Mouse (Mus musculus) heart, embryonic 16.5 days (tissue): Measurements from ENCODE around the gene Snx27. TPM values are rescaled to one million over a fixed set of nuclear protein-coding genes. Genes with fewer than 3 reads are reported as not detected.
A peak's percentile ranks its signal among the peaks of the same experiment; 100 is the strongest.

ENCODE experiments used
- ATAC-seq: fragments of 200-750 bp; cut with Nextera tagmentation; replicated peaks from 2 replicates; pipeline ENCODE4 v1.8.0; 2017; ENCODE audit warnings: moderate number of reproducible peaks; ENCODE audit not compliant: insufficient read depth, low FRiP score; ENCODE audit errors: extremely low read depth
- H3K27ac ChIP-seq: fragments of 300-500 bp; sonication (generic); 2 replicates; pipeline ENCODE4 v1.5.1; 2014; ENCODE audit warnings: mild to moderate bottlenecking, low read length, control low read depth, moderate library complexity
- H3K27me3 ChIP-seq: fragments of 300-500 bp; sonication (generic); 2 replicates; pipeline ENCODE4 v1.6.1; 2014; ENCODE audit warnings: low read length, mixed read lengths; ENCODE audit not compliant: control insufficient read depth, insufficient read depth
- H3K36me3 ChIP-seq: fragments of 300-500 bp; sonication (generic); 2 replicates; pipeline ENCODE4 v1.6.1; 2014; ENCODE audit not compliant: control insufficient read depth, insufficient read depth
- H3K4me1 ChIP-seq: fragments of 300-500 bp; sonication (generic); 2 replicates; pipeline ENCODE4 v1.6.1; 2014; ENCODE audit warnings: low read length, mixed read lengths; ENCODE audit not compliant: control insufficient read depth, insufficient read depth
- H3K4me2 ChIP-seq: fragments of 300-500 bp; sonication (generic); 2 replicates; pipeline ENCODE4 v1.6.1; 2014; ENCODE audit warnings: low read depth, mild to moderate bottlenecking, control low read depth, low read length
- H3K4me3 ChIP-seq: fragments of 300-500 bp; sonication (generic); 2 replicates; pipeline ENCODE4 v1.5.1; 2014; ENCODE audit warnings: mild to moderate bottlenecking, control low read depth, low read length
- H3K9ac ChIP-seq: fragments of 300-500 bp; sonication (generic); 2 replicates; pipeline ENCODE4 v1.6.1; 2014; ENCODE audit warnings: low read length, control low read depth
- H3K9me3 ChIP-seq: fragments of 300-500 bp; sonication (generic); replicated peaks from 2 replicates; pipeline ENCODE4 v1.6.1; 2016; ENCODE audit warnings: low read length; ENCODE audit not compliant: control insufficient read depth
- WGBS: fragments of 180-500 bp; shearing (Covaris S2); extraction: QIAGEN DNeasy Blood & Tissue Kit; methylation state at CpG from one replicate; pipeline ENCODE4 v1.1.7; 2014; 5-methylcytosine and 5-hydroxymethylcytosine counted together
- polyA plus RNA-seq: library from polyadenylated mRNA; unstranded; fragments of >200 nt; fragmentation: Nextera tagmentation; extraction: Ambion mirVana; gene quantifications from 2 replicates; pipeline ENCODE4 v1.2.1, GENCODE M21; 2015

Gene Snx27
- polyA plus RNA-seq, 1 experiment from 2014 or later: 30.5 TPM

DNA sequence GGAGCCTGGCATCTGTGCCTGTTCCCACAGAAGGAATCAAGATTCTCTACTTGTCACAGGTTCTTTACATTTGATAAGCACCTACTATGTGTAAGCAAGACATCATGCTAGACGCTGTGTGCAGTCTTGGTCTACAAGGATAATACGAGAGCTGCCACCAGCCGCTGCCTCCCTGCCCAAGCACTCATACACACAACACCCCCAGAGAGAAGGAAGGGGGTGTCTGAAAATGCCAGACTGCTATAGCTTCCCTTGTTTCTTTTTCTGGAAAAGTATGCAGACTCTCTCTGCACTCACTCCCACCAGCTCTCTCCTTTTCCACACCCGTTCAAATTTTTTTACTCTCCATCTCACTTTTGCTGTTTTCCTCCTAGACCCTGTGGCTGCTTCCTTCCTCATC, 105.1 kb downstream of the Snx27 start:
- Histone ChIP-seq H3K4me3 (no peak overlapping the region), H3K27ac (no peak overlapping the region), H3K27me3 (peaks cover 33% of the 10 kb centered on the region), H3K9me3 (no peaks in the 10 kb centered on the region), H3K9ac (no peak overlapping the region), H3K4me2 (no peak overlapping the region), H3K4me1 (peaks cover 16% of the 10 kb centered on the region), H3K36me3 (no peaks in the 10 kb centered on the region)
- WGBS: 52% methylated on average over 4 of the region's 4 CpGs
- ATAC-seq: no peak

DNA sequence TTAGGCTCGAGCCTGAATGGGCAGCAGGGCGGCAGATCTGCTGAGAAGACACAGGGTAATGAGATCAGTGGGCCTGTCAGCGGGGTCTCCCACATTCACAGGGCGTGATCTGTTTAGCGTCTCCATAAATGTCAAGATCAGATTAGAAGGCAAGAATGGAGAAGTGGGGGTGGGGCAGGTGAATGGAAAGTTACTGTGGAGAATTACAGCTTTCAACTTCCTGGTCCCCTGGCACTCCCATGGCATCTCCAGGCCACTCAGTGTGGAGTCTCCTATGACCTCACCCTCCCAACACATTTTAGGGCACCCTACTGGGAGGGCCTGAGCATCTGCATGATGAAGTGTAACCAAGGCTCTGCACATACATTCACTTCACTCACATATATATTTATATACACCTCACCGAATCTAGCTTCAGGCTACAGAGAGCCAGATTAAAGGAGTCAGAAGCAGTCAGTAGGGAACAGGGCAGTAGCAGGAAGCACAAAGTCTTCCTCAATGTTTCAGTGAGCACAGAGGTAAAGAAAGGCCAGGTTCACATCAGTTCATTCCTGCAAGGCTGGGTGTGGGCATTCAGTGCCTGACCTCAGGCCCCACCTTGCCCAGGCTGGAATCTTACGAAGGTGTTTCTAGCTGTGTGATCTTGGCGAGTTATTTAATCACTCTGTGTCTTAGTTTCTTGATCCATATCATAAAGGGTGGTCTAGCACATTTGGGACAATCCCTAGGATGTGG, 106.0 kb downstream of the Snx27 start:
- H3K9me3 ChIP-seq: no peaks in the 10 kb centered on the region
- H3K36me3 ChIP-seq: no peaks in the 10 kb centered on the region
- ATAC-seq: no peak
- H3K4me2 ChIP-seq: no peak overlapping the region
- H3K9ac ChIP-seq: no peak overlapping the region
- H3K4me3 ChIP-seq: no peak overlapping the region
- WGBS: 49% methylated on average over 8 of the region's 8 CpGs
- peaks cover 18% of the 10 kb centered on the region for H3K4me1 ChIP-seq
- H3K27me3 ChIP-seq: peaks cover 33% of the 10 kb centered on the region
- H3K27ac ChIP-seq: no peak overlapping the region

DNA sequence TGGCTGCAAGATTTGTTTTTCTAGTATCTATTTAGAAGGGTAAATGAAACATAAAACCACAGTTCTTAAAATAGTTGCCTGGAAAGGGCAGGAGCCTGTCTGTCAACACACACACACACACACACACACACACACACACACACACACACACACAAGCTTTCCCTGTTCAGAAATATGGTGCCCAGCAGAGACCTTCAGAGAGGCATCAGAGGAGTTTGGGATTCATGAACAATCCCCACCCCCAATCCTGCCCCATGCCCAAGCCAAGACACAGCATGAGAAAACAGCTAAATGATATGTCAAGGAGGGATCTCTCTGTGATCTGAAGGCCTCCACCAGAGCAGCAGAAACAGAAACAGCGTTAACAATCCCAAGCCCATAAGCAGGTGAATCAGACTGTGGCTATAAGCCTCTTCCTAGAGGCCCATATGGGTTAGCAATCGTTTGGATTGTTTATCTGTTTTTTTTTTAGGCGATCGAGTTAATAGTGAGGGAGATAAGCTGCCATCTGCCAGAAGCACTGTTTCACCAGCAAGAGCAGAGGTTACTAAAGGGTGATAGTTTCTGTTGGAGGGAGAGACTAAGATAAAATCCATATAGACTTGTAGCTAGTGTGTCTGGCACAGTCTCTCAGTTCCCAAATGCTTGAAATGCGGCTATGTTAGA, 108.8 kb downstream of the Snx27 start:
- H3K4me2 ChIP-seq: no peak overlapping the region
- H3K9ac ChIP-seq: no peak overlapping the region
- ATAC-seq: no peak
- H3K4me1 ChIP-seq: peaks cover 18% of the 10 kb centered on the region
- WGBS: 31% methylated on average over 5 of the region's 5 CpGs
- peak overlapping the region; percentile 5; the same call in 1 of the 2 replicates for H3K27ac ChIP-seq
- H3K27me3 ChIP-seq: peaks cover 9% of the 10 kb centered on the region
- H3K4me3 ChIP-seq: no peak overlapping the region
- H3K36me3 ChIP-seq: no peaks in the 10 kb centered on the region
- H3K9me3 ChIP-seq: no peaks in the 10 kb centered on the region

DNA sequence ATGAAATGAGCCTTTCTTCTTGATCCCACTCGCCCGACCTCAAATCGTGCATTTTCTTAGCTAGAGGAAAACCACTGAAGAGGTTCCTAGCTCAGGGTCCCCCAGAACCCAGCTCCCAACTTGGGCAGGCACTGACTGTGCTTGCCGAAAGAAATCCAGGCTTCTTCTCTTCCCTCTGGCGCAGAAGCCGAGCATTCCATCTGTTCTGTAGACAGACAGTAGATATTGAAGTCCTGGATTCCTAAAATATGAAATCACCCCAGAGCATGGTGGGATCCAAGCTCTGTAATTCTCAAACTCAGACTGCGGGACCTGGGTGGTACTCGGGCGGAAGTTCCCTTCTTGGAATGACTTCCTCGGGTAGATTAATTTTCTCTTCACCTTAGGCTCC, 109.4 kb downstream of the Snx27 start:
- Histone ChIP-seq H3K9ac (peak overlapping the region; percentile 41; the same call in 1 of the 2 replicates), H3K4me3 (0 out of 2 replicates have a peak overlapping the region, but pooled peaks have one; percentile 5), H3K4me2 (peak overlapping the region; percentile 62), H3K27ac (peak overlapping the region; percentile 77), H3K36me3 (no peaks in the 10 kb centered on the region), H3K4me1 (peaks cover 18% of the 10 kb centered on the region), H3K9me3 (no peaks in the 10 kb centered on the region), H3K27me3 (peaks cover 4% of the 10 kb centered on the region)
- peak; percentile 25; the same call in 1 of the 2 replicates for ATAC-seq
- 26% methylated on average over 10 of the region's 10 CpGs for WGBS

DNA sequence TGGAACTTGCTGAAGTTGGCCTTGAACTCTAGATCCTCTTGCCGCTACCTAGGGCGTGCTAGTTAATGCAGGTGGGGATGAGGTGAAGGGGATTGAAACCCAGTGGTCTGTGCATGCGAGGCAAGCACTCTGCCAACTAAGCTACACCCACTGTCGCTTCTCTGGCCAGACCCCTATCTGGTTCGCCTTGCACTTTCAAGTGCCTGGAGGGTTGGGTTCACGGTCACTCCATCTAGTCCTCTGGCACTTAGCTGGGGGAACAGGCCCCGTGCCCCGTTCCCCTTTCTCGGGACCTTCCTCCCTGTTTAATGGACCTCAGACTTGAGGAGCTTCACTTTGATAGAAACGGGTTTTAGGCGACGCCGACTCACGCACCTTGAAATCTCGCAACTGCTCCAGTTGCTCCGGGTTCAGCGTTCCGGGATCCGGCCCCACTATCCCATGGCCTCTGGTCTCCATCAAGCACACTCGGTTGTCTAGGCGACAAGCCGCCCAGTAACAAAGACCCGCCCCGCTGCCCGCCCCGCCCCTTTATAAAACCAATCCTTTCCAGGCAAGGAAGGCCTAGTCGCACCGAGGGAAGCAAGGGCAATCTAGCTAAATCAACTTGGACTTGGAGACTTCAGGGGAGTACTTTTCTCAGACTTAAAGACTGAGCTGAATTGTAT, 109.9 kb downstream of the Snx27 start:
- Histone ChIP-seq H3K4me2 (peak overlapping the region; percentile 62), H3K4me1 (peaks cover 18% of the 10 kb centered on the region), H3K9me3 (no peaks in the 10 kb centered on the region), H3K9ac (0 out of 2 replicates have a peak overlapping the region, but pooled peaks have one; percentile 41), H3K36me3 (no peaks in the 10 kb centered on the region), H3K27ac (peak overlapping the region; percentile 77), H3K4me3 (peak overlapping the region; percentile 36), H3K27me3 (no peaks in the 10 kb centered on the region)
- WGBS: 9% methylated on average over 28 of the region's 28 CpGs
- peak; percentile 80 for ATAC-seq

DNA sequence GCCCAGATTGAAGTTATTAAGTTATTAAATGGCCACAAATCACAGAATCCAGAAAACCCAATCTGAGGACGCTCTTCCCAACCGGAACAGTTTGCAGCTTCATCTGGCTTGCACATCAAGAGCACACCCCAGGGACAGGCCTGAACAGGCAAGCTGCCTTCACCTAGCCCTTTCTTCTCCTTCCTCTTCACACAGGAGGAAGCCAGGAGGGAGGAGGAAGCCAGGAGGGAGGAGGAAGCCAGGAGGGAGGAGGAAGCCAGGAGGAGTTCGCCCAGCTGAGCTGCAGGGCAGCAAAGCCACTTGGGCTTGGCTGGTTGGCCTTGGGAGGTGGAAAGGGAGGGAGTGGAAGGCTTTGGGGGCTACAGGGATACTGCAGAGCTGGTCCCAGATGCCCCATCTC, 113.6 kb downstream of the Snx27 start:
- Histone ChIP-seq H3K27me3 (no peaks in the 10 kb centered on the region), H3K36me3 (no peaks in the 10 kb centered on the region), H3K4me2 (no peak overlapping the region), H3K4me1 (peaks cover 17% of the 10 kb centered on the region), H3K4me3 (no peak overlapping the region), H3K27ac (no peak overlapping the region), H3K9me3 (no peaks in the 10 kb centered on the region), H3K9ac (no peak overlapping the region)
- ATAC-seq: no peak
- 54% methylated on average over 3 of the region's 3 CpGs for WGBS

DNA sequence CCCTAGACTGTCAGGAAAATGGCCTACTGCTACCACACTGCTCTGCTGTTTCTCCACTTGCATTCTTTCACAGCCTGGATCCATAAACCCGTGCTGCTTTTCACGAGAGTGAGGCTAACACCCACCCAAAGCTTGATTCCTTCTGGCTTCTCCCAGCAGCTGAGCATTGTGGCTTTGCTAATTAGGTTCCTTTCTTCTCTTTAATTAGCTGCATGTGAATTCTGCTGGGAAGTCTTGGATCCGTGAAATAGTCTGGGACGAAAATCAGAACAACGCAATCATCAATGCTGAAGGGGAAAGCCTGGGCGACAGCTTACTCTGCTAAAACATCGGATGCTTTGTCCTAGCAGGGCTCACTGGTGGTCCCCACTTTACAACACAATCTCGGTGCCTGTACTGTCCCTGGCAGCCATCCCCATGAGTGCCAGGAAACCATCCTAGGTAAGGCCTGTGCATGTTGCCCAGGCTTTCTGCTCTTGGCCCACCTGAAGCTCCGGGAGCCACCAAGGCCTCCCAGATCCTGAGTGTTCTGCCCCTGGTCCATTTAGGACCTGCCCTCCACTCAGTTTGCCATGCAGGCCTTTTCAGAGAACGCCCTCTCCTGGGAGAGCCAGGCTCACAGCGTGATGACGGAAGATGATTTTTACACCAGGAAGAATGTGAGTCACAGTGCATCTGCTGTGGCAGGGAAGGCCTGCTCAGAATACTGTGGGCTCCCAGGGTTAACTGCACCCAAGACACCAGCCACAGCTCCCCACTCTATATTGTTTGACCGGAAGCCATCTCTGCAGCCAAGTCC, 116.7 kb downstream of the Snx27 start:
- Histone ChIP-seq H3K27me3 (no peaks in the 10 kb centered on the region), H3K4me1 (no peaks in the 10 kb centered on the region), H3K4me2 (no peak overlapping the region), H3K9ac (no peak overlapping the region), H3K36me3 (no peaks in the 10 kb centered on the region), H3K27ac (no peak overlapping the region), H3K4me3 (no peak overlapping the region), H3K9me3 (no peaks in the 10 kb centered on the region)
- ATAC-seq: no peak
- 79% methylated on average over 13 of the region's 13 CpGs for WGBS

DNA sequence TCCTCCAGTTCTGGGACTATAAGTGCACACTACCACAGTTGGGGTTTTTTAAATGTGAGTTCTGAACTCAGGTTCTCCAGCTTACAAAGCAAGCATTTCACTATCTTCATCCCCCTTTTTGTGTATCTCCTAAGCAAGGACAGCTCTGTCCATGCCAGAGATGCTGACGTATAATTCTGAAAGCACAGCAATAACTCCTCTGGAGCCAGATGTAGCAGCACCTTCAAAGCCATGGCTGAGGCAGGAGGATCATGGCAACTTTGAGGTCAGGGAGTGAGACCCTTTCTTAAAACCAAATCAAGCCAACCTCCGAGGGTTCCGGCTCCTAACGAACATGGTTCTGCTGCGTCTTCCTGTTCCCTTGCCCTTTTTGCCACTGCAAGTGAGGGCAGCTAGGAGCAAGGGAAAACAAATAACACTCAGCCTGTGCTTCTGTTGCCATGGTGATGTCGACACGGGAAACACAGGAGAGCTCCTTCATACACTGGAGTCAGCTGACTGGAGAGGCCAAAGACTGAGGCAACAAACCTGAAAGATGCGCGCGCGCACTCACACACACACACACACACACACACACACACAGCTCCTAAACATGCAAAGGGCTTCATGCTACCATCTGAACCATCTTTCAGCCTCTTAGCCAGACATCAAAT, 118.5 kb downstream of the Snx27 start:
- Histone ChIP-seq H3K27ac (no peak overlapping the region), H3K9me3 (no peaks in the 10 kb centered on the region), H3K4me1 (no peaks in the 10 kb centered on the region), H3K36me3 (no peaks in the 10 kb centered on the region), H3K9ac (no peak overlapping the region), H3K4me2 (no peak overlapping the region), H3K4me3 (no peak overlapping the region), H3K27me3 (no peaks in the 10 kb centered on the region)
- no peak for ATAC-seq
- WGBS: 53% methylated on average over 11 of the region's 11 CpGs
